Mouse (Mus musculus) midbrain, embryonic 15.5 days (tissue): Measurements from ENCODE around the gene Hoxd4. TPM values are rescaled to one million over a fixed set of nuclear protein-coding genes. Genes with fewer than 3 reads are reported as not detected.

Experiments used
- ATAC-seq: fragments of 200-750 bp; cut with Nextera tagmentation; replicated peaks from 2 replicates; pipeline ENCODE4 v1.8.0; 2017; ENCODE audit warnings: moderate TSS enrichment
- H3K27ac ChIP-seq: fragments of 300-500 bp; sonication (generic); 2 replicates; pipeline ENCODE4 v1.5.1; 2015; ENCODE audit warnings: mild to moderate bottlenecking, inconsistent platforms
- H3K27me3 ChIP-seq: fragments of 300-500 bp; sonication (generic); replicated peaks from 2 replicates; pipeline ENCODE4 v1.6.1; 2015; ENCODE audit warnings: inconsistent platforms
- H3K36me3 ChIP-seq: fragments of 300-500 bp; sonication (generic); replicated peaks from 2 replicates; pipeline ENCODE4 v1.6.1; 2015; ENCODE audit warnings: inconsistent platforms
- H3K4me1 ChIP-seq: fragments of 300-500 bp; sonication (generic); 2 replicates; pipeline ENCODE4 v1.6.1; 2015; ENCODE audit warnings: inconsistent platforms
- H3K4me2 ChIP-seq: fragments of 300-500 bp; sonication (generic); 2 replicates; pipeline ENCODE4 v1.6.1; 2015; ENCODE audit warnings: inconsistent platforms, mild to moderate bottlenecking, moderate library complexity
- H3K4me3 ChIP-seq: fragments of 300-500 bp; sonication (generic); 2 replicates; pipeline ENCODE4 v1.5.1; 2015; ENCODE audit warnings: mild to moderate bottlenecking, inconsistent platforms
- H3K9ac ChIP-seq: fragments of 300-500 bp; sonication (generic); 2 replicates; pipeline ENCODE4 v1.6.1; 2015; ENCODE audit warnings: mild to moderate bottlenecking, inconsistent platforms
- H3K9me3 ChIP-seq: fragments of 300-500 bp; sonication (generic); 2 replicates; pipeline ENCODE4 v1.6.1; 2016; ENCODE audit warnings: inconsistent platforms
- WGBS: fragments of 180-500 bp; shearing (Covaris S2); methylation state at CpG from one replicate; pipeline ENCODE4 v1.1.7; 2015; ENCODE audit warnings: mixed read lengths; 5-methylcytosine and 5-hydroxymethylcytosine counted together
- polyA plus RNA-seq: library from polyadenylated mRNA; unstranded; fragments of >200 nt; fragmentation: Nextera tagmentation; extraction: Ambion mirVana; gene quantifications from 2 replicates; pipeline ENCODE4 v1.2.1, GENCODE M21; 2015

Gene Hoxd4
- polyA plus RNA-seq, 1 experiment from 2014 or later, result not detected

DNA sequence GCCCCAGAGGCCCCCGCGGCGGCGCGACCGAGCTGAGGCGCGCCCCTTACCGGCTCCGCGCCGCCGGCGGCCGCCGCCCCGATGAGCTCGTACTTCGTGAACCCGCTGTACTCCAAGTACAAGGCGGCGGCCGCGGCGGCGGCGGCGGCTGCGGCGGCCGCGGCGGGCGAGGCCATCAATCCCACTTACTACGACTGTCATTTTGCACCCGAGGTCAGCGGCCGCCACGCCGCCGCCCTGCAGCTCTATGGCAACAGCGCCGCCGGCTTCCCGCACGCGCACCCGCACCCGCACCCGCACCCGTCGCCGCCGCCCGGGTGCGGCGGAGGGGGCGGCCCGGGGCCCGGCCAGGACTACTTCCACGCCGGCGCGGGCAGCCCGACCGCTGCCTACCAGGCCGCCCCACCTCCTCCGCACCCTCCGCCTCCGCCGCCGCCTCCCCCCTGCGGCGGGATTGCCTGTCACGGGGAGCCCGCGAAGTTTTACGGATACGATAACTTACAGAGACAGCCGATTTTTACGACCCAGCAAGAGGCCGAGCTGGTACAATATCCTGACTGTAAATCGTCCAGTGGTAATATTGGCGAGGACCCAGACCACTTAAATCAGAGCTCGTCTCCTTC is 6.2 kb upstream of the Hoxd4 start:
- no peaks in the 10 kb centered on the region for H3K36me3 ChIP-seq
- H3K9me3 ChIP-seq, result no peaks in the 10 kb centered on the region
- ATAC-seq, result no peak
- peak overlapping the region; percentile 46 for H3K4me2 ChIP-seq
- peaks cover 11% of the 10 kb centered on the region for H3K4me1 ChIP-seq
- H3K4me3 ChIP-seq, result peak overlapping the region; percentile 28
- WGBS, result under 1% methylated on average over 52 of the region's 85 CpGs
- H3K27me3 ChIP-seq, result peaks cover 88% of the 10 kb centered on the region
- H3K27ac ChIP-seq, result no peak overlapping the region
- no peak overlapping the region for H3K9ac ChIP-seq

GRCm38 (mm10) chr2:74706393-74706960 is 5.3 kb upstream of the Hoxd4 start:
- H3K9me3 ChIP-seq, result no peaks in the 10 kb centered on the region
- no peak overlapping the region for H3K9ac ChIP-seq
- no peak for ATAC-seq
- H3K4me3 ChIP-seq, result no peak overlapping the region
- H3K27ac ChIP-seq, result no peak overlapping the region
- no peaks in the 10 kb centered on the region for H3K36me3 ChIP-seq
- 3% methylated on average over 13 of the region's 13 CpGs for WGBS
- H3K27me3 ChIP-seq, result peaks cover 86% of the 10 kb centered on the region
- H3K4me1 ChIP-seq, result peaks cover 11% of the 10 kb centered on the region
- H3K4me2 ChIP-seq, result no peak overlapping the region

DNA sequence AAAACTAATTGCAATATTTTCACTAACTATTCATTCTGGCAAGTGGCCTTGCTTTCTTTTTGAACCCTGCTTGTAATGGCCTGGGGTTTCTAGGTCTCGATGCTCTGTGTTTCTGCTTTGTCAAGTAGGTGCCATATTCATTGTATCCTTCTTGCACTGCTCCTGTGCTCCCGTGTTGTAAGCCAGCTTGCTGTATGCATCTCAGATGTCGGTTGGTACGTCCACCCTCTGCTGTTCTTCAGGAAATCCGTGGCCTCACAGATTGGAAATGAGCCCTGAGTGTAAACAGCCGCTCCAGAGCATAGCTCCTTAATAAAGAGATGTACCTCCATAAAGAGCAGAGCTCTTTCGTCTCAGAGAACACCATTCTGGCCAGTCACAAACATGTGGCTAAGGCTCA is 4.1 kb upstream of the Hoxd4 start:
- Histone ChIP-seq H3K4me3 (no peak overlapping the region), H3K9ac (no peak overlapping the region), H3K4me2 (no peak overlapping the region), H3K36me3 (no peaks in the 10 kb centered on the region), H3K9me3 (no peaks in the 10 kb centered on the region), H3K27me3 (peaks cover 89% of the 10 kb centered on the region), H3K27ac (no peak overlapping the region), H3K4me1 (peaks cover 17% of the 10 kb centered on the region)
- 5% methylated on average over 7 of the region's 7 CpGs for WGBS
- ATAC-seq, result no peak

GRCm38 (mm10) chr2:74708676-74709075 is 3.1 kb upstream of the Hoxd4 start:
- no peak for ATAC-seq
- H3K36me3 ChIP-seq, result no peaks in the 10 kb centered on the region
- no peak overlapping the region for H3K4me3 ChIP-seq

GRCm38 (mm10) chr2:74709465-74710419 is 2.0 kb upstream of the Hoxd4 start:
- ATAC-seq, result no peak
- Histone ChIP-seq H3K9ac (no peak overlapping the region), H3K4me1 (peaks cover 17% of the 10 kb centered on the region), H3K27me3 (peaks cover 92% of the 10 kb centered on the region), H3K27ac (no peak overlapping the region), H3K4me2 (no peak overlapping the region), H3K9me3 (no peaks in the 10 kb centered on the region), H3K4me3 (no peak overlapping the region), H3K36me3 (no peaks in the 10 kb centered on the region)
- 6% methylated on average over 5 of the region's 5 CpGs for WGBS

More at GRCm38 (mm10) chr2:74708676-74709075, 3.1 kb upstream of the Hoxd4 start:
- Histone ChIP-seq H3K9me3 (no peaks in the 10 kb centered on the region), H3K27me3 (peaks cover 92% of the 10 kb centered on the region), H3K27ac (no peak overlapping the region), H3K4me1 (peaks cover 17% of the 10 kb centered on the region), H3K4me2 (no peak overlapping the region), H3K9ac (no peak overlapping the region)
- WGBS, result 5% methylated on average over 4 of the region's 4 CpGs

- H3K4me2 ChIP-seq, result no peak overlapping the region
- H3K4me1 ChIP-seq, result peaks cover 6% of the 10 kb centered on the region
- H3K9me3 ChIP-seq, result no peaks in the 10 kb centered on the region
- no peak overlapping the region for H3K4me3 ChIP-seq
- ATAC-seq, result no peak
- under 1% methylated on average over 16 of the region's 16 CpGs for WGBS
- no peaks in the 10 kb centered on the region for H3K36me3 ChIP-seq
- no peak overlapping the region for H3K27ac ChIP-seq
- no peak overlapping the region for H3K9ac ChIP-seq
- peaks cover 95% of the 10 kb centered on the region for H3K27me3 ChIP-seq
These were observed 693 bp upstream of the Hoxd4 start for GRCm38 (mm10) chr2:74710929-74711543.

DNA sequence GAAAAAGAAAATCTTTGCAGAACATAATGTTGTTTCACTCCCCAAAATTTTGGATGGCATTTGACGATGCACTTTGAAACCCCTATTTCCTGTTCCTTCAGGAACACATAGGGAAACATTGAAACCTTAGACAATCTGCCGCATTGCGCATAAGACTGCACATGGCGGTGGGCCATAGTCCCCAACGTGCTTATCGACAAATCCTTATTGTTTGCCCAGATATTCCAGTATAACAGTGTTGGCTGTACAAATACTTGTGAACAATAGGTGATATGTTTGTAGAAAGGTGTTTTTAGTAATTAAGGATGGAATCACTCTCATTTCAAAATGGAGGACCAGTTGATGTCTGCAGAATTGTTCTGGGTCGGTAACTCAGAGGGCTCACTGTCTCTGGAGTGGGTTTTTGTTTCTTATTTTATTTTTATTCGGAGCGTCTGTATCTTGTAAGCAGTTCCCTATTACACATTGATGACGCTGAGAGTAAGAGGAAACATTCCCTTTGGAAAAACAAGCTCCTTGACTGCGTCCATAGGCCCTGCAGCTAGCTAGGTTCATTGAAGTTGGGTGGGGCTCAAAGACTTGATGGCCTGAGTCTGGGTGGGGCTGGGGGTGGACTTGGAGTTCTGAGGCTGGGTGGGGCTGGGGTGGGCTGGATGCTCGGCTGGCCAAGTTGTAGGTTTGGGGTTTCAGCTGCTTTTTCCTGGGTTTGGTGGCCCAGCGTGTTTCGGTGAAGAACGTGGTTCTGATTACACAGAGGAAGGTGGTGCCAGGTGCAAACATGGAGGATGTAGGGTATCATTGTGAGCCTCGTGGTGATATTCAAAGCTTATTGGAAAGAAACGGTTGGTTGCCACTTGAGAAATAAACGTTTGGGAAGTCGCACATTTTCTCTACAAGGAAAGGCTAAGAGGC is 1.8 kb downstream of the Hoxd4 start:
- Histone ChIP-seq H3K4me3 (no peak overlapping the region), H3K4me2 (no peak overlapping the region), H3K4me1 (peaks cover 6% of the 10 kb centered on the region), H3K27me3 (peaks cover 96% of the 10 kb centered on the region), H3K9me3 (no peaks in the 10 kb centered on the region), H3K27ac (no peak overlapping the region), H3K9ac (no peak overlapping the region), H3K36me3 (no peaks in the 10 kb centered on the region)
- 4% methylated on average over 19 of the region's 19 CpGs for WGBS
- no peak for ATAC-seq

DNA sequence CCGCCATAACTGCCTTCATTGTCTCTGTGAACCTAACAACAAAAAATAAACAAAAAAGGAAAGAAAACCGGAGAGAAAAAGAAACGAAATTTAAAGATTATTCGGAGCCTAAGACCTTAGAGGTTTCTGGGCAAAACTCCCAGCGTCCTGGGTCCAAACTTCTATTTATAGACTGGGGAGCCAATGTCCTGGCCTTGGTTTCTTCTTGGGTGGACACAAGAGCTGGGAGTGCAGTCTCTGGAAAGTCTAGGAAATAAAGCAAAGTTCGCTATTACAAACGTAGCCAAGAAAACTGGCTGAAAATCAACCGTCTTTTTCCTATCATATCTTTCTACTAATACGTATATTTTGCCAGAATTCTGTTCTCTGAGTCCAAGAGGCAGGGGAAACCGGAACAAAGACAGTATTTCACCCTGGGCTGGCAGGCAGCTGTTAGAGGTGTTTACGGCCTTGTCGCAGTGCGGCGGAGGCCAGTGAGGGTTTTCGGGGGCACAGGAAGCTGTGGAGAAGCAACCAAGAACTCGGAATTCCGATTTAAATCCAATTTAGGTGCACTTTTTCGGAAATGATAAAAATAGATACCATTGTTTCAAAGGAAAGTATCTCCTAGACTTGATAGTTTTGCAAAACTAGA is 2.5 kb downstream of the Hoxd4 start:
- no peak overlapping the region for H3K27ac ChIP-seq
- no peaks in the 10 kb centered on the region for H3K36me3 ChIP-seq
- WGBS, result 2% methylated on average over 18 of the region's 18 CpGs
- H3K4me2 ChIP-seq, result no peak overlapping the region
- no peak for ATAC-seq
- no peaks in the 10 kb centered on the region for H3K9me3 ChIP-seq
- peaks cover 6% of the 10 kb centered on the region for H3K4me1 ChIP-seq
- H3K27me3 ChIP-seq, result peaks cover 96% of the 10 kb centered on the region
- no peak overlapping the region for H3K4me3 ChIP-seq
- no peak overlapping the region for H3K9ac ChIP-seq

DNA sequence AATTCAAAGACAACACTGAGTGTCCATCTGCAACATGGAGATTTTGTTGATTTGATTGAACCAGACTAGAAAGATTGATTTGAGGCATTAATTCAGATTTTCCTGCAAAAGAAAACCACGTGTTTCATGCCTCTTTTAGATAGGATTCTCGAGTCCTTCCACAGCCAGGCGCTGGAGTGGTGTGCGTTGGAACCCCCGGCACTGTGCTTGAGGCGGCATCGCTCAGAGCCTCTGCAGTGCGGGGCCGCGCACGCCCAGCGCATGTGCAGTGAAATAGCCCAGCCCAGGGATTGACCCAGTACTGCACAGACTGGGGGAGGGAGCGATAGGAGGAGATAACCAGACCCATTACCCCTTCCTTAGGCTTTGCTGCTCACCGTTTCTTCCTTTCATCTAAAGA is 3.2 kb downstream of the Hoxd4 start:
- WGBS, result under 1% methylated on average over 14 of the region's 14 CpGs
- H3K4me3 ChIP-seq, result no peak overlapping the region

GRCm38 (mm10) chr2:74715504-74716241 is 3.9 kb downstream of the Hoxd4 start:
- H3K9ac ChIP-seq, result no peak overlapping the region
- 2% methylated on average over 26 of the region's 26 CpGs for WGBS
- H3K27me3 ChIP-seq, result peaks cover 96% of the 10 kb centered on the region
- no peak overlapping the region for H3K4me3 ChIP-seq
- no peaks in the 10 kb centered on the region for H3K9me3 ChIP-seq
- no peak; the same call in 1 of the 2 replicates for ATAC-seq
- no peaks in the 10 kb centered on the region for H3K36me3 ChIP-seq
- no peak overlapping the region for H3K27ac ChIP-seq
- peaks cover 6% of the 10 kb centered on the region for H3K4me1 ChIP-seq
- peak overlapping the region; percentile 39 for H3K4me2 ChIP-seq

More for the DNA sequence above, 3.2 kb downstream of the Hoxd4 start:
- Histone ChIP-seq H3K9me3 (no peaks in the 10 kb centered on the region), H3K4me1 (peaks cover 6% of the 10 kb centered on the region), H3K36me3 (no peaks in the 10 kb centered on the region), H3K9ac (no peak overlapping the region), H3K27ac (no peak overlapping the region), H3K27me3 (peaks cover 96% of the 10 kb centered on the region), H3K4me2 (no peak overlapping the region)
- ATAC-seq, result no peak
